Mouse (Mus musculus) hindbrain, embryonic 10.5 days (tissue): ENCODE data around the gene Epn2. TPM values are rescaled to one million over a fixed set of nuclear protein-coding genes. Genes with fewer than 3 reads are reported as not detected.

Experiments used
- DNase-seq: peaks from one replicate; pipeline ENCODE4 v3.0.0-alpha.2; 2017; ENCODE audit warnings: low spot score
- H3K27ac ChIP-seq: fragments of 300-500 bp; sonication (generic); 2 replicates; pipeline ENCODE4 v1.5.1; 2016; ENCODE audit warnings: mild to moderate bottlenecking, moderate library complexity
- H3K27me3 ChIP-seq: fragments of 300-500 bp; sonication (generic); 2 replicates; pipeline ENCODE4 v1.6.1; 2016; ENCODE audit warnings: mild to moderate bottlenecking; ENCODE audit not compliant: poor library complexity, insufficient read depth, severe bottlenecking
- H3K36me3 ChIP-seq: fragments of 300-500 bp; sonication (generic); 2 replicates; pipeline ENCODE4 v1.6.1; 2016; ENCODE audit warnings: mild to moderate bottlenecking, moderate library complexity
- H3K4me1 ChIP-seq: fragments of 300-500 bp; sonication (generic); replicated peaks from 2 replicates; pipeline ENCODE4 v1.6.1; 2016; ENCODE audit warnings: mild to moderate bottlenecking
- H3K4me3 ChIP-seq: fragments of 300-500 bp; sonication (generic); 2 replicates; pipeline ENCODE4 v1.5.1; 2016; ENCODE audit warnings: mild to moderate bottlenecking, moderate library complexity
- H3K9me3 ChIP-seq: fragments of 300-500 bp; sonication (generic); 2 replicates; pipeline ENCODE4 v1.6.1; 2016; ENCODE audit warnings: mild to moderate bottlenecking, moderate library complexity
- WGBS: fragments of 180-500 bp; shearing (Covaris S2); methylation state at CpG from one replicate; pipeline ENCODE4 v1.1.7; 2016; 5-methylcytosine and 5-hydroxymethylcytosine counted together
- polyA plus RNA-seq: library from polyadenylated mRNA; unstranded; fragments of >200 nt; fragmentation: Nextera tagmentation; extraction: Ambion mirVana; gene quantifications from 2 replicates; pipeline ENCODE4 v1.2.1, GENCODE M21; 2016

Epn2 gene
- polyA plus RNA-seq, 1 experiment from 2014 or later, result 25.7 TPM

DNA sequence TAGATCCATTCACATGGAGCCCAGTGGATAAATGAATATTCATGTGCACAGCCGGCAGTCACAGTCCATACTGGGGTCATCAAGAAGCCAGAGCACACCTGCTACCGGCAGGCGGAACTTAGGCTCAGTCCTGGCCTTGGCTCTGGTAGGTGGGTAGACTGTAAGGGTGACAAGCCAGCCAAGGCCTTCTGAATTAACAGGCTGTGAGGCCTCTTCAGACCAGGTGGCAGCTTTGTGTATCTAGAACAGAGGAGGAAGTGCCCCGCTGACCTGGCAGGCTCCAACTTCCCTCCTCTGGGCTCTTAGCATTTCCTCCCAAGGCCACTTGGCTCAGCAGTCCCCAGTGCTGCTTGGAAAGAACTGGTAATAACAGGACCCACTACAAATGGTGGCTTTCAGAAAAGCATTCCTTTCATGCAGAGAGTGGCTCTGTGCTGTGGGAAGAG is 50.2 kb downstream of the Epn2 start:
- H3K4me1 ChIP-seq, result peaks cover 23% of the 10 kb centered on the region
- no peaks in the 10 kb centered on the region for H3K27me3 ChIP-seq
- no peak for DNase-seq
- no peaks in the 10 kb centered on the region for H3K9me3 ChIP-seq
- 0 out of 2 replicates have a peak overlapping the region, but pooled peaks have one; percentile 23 for H3K27ac ChIP-seq
- H3K36me3 ChIP-seq, result peaks cover 61% of the 10 kb centered on the region
- 51% methylated on average over 4 of the region's 4 CpGs for WGBS
- no peak overlapping the region; the same call in 1 of the 2 replicates for H3K4me3 ChIP-seq

DNA sequence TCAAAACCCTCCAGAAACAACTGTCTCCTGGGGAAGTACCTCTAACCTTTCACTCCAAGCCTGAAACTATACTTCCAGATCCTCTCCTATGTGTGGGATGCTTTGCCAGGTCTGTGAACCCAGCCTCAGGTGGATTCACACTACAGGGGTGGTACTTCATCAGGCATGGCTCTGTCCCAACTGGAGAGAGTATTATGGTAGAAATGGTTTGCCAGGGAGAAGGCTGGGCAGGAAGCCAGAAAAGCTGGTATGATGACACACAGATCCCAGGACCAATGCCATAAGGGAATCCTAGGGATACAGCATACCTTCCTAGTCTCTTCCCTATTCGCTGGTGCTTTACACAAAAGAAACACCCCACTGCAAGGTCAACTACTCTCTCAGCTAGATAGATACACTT is 52.6 kb downstream of the Epn2 start:
- Histone ChIP-seq H3K9me3 (no peaks in the 10 kb centered on the region), H3K4me1 (peaks cover 11% of the 10 kb centered on the region), H3K4me3 (no peak overlapping the region), H3K27me3 (no peaks in the 10 kb centered on the region), H3K36me3 (peaks cover 72% of the 10 kb centered on the region), H3K27ac (no peak overlapping the region)
- DNase-seq, result no peak
- 91% methylated on average over 1 of the region's 1 CpGs for WGBS

DNA sequence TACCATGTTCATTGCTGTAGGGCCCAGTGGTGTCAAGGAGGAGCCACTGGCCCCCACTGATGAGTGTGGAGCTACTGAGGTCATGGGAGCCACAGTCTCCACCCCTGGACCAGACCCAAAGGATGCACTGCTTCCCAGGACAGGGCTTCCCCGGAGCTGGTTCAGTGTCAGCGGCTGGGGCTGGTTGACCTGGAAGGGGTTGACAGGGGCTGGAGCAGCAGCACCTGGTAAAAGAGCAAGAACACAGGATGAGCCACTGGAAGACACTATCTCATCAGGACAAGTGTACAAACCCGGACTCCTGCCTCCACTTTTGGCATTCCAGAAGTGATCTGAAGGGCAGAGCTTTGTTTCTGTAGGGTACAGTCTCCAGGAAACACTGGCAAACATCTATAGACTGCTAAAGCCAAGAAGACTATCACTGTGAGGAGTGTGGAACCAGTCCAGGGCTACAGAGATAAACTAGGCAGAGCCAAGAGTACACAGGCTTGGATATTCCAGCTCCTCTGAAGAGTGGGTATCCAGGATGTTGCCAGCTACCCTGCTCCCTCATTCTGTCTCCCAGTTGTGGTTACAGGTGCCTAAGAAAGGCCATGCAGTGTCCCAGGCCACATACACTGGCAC is 59.9 kb downstream of the Epn2 start:
- no peaks in the 10 kb centered on the region for H3K4me1 ChIP-seq
- 96% methylated on average over 3 of the region's 3 CpGs for WGBS

DNA sequence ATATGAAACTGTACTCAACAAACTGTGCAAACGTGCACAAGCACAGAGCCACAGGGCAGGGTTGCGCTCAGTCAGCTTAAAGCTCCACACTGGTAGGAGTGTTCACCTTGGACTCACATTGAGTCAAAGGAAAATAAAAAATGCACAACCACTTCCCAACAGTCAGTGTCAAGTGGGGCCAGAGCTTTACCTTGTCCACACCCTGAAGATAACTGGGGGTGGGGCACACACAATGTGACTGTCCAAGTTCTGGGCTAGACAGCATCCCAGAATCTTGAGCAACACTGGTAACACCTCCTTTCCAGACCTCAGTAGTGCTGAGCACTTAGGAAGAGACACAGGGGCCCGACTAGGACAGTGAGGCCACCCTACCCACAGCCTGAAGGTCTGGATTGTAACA is 60.6 kb downstream of the Epn2 start:
- H3K36me3 ChIP-seq, result peaks cover 86% of the 10 kb centered on the region
- H3K4me3 ChIP-seq, result no peak overlapping the region
- 92% methylated on average over 3 of the region's 3 CpGs for WGBS
- H3K4me1 ChIP-seq, result no peaks in the 10 kb centered on the region
- DNase-seq, result no peak
- no peak overlapping the region for H3K27ac ChIP-seq
- no peaks in the 10 kb centered on the region for H3K27me3 ChIP-seq
- no peaks in the 10 kb centered on the region for H3K9me3 ChIP-seq

More for the DNA sequence above, 59.9 kb downstream of the Epn2 start:
- no peak overlapping the region for H3K4me3 ChIP-seq
- no peak for DNase-seq
- peaks cover 82% of the 10 kb centered on the region for H3K36me3 ChIP-seq
- no peaks in the 10 kb centered on the region for H3K9me3 ChIP-seq
- no peaks in the 10 kb centered on the region for H3K27me3 ChIP-seq
- no peak overlapping the region for H3K27ac ChIP-seq

DNA sequence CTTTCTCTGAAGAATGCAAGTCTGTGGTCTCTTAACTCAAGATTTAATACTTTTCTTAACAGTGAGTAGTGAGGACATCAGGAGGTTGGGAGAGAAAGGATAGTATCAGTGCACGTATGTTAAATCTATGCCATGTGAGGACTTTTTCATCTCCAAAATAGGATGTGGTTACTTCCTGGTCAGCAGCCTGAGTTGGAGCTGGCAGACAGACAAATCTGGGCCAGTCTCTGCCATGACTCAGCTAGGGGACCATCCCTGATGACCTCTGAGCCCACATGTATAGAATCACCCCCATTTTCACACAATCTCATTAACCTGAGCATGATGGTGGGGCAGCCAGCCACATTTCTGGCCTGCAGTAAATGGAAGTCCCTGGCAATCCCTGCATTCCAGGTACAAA is 61.5 kb downstream of the Epn2 start:
- Histone ChIP-seq H3K36me3 (peaks cover 86% of the 10 kb centered on the region), H3K27me3 (no peaks in the 10 kb centered on the region)
- DNase-seq, result no peak

DNA sequence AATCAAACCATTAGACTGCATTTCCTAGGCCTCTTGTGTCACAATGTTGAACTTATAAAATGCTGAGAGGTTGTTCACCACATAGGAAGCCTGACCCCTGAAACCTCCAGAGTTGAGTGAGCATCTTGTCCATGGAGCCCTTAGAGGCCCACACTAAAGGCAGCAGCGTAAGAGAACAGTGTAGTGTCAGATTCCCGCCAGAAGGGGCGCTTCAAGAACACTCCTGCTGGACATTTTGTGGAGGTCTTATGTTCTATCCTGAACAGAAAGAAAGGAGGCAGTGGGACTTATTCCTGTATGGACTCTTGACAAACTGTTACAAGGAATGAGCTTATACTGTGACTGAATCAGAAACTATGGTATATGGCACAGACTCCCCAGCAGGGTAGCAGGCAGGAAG is 64.5 kb downstream of the Epn2 start:
- Histone ChIP-seq H3K27me3 (no peaks in the 10 kb centered on the region), H3K9me3 (no peaks in the 10 kb centered on the region), H3K36me3 (peaks cover 85% of the 10 kb centered on the region), H3K4me1 (no peaks in the 10 kb centered on the region), H3K27ac (no peak overlapping the region), H3K4me3 (no peak overlapping the region)
- 35% methylated on average over 3 of the region's 3 CpGs for WGBS
- peak; percentile 51 for DNase-seq

More for the DNA sequence above, 61.5 kb downstream of the Epn2 start:
- Histone ChIP-seq H3K27ac (no peak overlapping the region), H3K9me3 (no peaks in the 10 kb centered on the region), H3K4me3 (no peak overlapping the region), H3K4me1 (no peaks in the 10 kb centered on the region)
- 91% methylated on average over 1 of the region's 1 CpGs for WGBS

DNA sequence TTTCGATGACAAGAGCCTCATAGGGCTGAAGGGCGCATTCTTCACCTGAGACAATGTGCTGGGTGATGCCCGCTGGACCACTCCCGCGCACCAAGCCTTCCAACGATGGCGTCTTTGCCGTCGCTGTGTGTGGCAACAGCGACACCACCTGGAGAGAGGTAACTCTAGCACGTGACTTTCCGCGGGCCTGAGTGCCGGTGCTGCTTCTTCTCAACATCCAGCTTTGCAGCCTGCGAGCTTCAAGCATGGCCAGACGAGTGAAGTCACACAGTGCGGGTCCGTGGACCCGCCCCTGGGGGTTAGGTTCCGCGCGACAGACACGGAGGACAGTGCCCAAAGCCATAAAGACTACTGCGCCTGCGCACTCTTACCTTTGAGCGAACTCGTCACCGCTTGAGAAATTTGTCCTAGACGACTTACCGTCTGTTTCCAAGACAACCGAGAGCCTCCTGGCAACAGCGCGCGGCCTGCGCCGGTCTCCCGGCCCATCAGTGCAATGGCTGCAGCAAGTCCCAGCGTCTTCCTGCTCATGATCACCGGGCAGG is 74.7 kb downstream of the Epn2 start, which contains the start of gene B9d1:
TSS of gene B9d1 (plus strand) at position 432 of the 545 bp plus-strand sequence.
- under 1% methylated on average over 39 of the region's 39 CpGs for WGBS
- Histone ChIP-seq H3K27me3 (no peaks in the 10 kb centered on the region), H3K4me3 (peak within 1 kb of the TSS; percentile 80), H3K9me3 (no peaks in the 10 kb centered on the region), H3K4me1 (peaks cover 23% of the 10 kb centered on the region), H3K27ac (peak within 1 kb of the TSS; percentile 93), H3K36me3 (peaks cover 12% of the 10 kb centered on the region)
- DNase-seq, result peak; percentile 95

DNA sequence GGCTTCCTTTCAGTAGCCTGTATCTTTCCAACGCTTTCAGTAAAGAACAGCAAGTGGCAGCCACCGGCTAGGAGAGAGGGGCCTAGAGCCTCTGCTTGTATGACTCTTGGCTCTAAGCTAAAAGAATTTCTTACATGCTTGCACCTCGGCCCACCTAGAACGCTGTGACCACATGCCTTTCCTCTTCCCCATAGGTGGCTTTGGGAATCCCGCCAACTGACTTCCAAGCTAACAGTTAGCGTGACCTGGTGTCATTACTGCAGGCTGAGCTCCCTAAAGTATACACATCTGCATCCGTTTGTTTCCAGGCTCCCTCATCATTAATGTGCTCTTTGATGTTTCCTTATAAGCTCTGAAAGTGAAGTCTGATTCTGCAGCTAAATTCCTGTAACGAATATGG is 75.6 kb downstream of the Epn2 start:
- 0 out of 2 replicates have a peak overlapping the region, but pooled peaks have one; percentile 93 for H3K27ac ChIP-seq
- WGBS, result 82% methylated on average over 8 of the region's 8 CpGs
- no peak for DNase-seq

DNA sequence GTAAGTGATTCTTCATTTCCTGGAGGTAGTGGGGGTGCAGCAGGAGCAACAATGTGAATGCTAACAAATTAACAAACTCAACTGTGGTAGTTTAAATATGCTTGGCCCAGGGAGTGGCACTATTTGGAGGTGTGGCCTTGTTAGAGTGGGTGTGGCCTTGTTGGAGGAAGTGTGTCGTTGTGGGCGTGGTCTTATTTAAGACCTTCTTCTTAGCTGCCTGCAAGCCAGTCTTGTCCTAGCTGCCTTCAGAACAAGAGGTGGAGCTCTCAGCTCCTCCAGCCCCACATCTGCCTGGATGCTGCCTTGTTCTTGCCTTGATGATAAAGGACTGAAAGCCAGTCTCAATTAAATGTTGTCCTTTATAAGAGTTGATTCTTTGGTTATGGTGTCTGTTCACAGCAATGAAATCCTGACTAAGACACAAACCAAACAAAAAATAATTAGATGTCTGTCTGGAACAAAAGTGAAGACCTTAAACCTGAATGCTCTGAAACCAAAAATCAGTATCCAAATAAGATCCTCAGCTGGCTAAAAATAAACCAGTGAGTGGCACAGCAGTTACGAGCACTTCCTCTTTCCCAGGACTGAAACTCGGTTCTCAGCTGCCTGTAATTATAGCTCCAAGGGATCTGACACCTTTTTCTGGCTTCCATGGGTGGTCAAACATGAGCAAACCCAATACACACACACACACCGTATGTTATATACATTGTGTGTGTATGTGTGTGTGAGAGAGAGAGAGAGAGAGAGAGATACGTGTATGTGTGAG is 80.6 kb downstream of the Epn2 start:
- no peaks in the 10 kb centered on the region for H3K9me3 ChIP-seq
- WGBS, result 77% methylated on average over 6 of the region's 6 CpGs
- H3K36me3 ChIP-seq, result no peaks in the 10 kb centered on the region
- no peak for DNase-seq
- H3K4me3 ChIP-seq, result no peak overlapping the region
- H3K27me3 ChIP-seq, result no peaks in the 10 kb centered on the region
- peaks cover 11% of the 10 kb centered on the region for H3K4me1 ChIP-seq
- H3K27ac ChIP-seq, result no peak overlapping the region

More for the DNA sequence above, 75.6 kb downstream of the Epn2 start:
- Histone ChIP-seq H3K27me3 (no peaks in the 10 kb centered on the region), H3K36me3 (peaks cover 4% of the 10 kb centered on the region), H3K4me1 (peaks cover 23% of the 10 kb centered on the region), H3K9me3 (no peaks in the 10 kb centered on the region), H3K4me3 (no peak overlapping the region)

DNA sequence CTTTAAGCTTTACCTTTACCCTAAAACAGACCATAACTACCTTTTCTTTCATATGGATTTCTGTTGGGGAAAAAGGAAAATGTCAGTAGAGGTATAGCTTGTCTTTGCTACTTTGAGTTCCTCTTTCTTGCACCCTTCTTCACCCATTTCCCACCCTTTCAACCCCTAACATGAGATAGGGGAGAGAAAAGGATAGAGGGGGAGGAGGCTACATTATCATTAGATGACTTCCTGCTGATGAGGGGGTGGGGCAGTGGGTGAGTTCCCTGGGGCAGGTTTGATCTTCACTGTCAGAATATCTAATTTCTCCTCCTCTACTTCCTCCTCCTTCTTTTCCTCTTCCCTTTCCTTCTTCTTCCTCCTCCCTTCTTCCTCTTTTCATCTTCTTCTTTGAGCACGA is 82.0 kb downstream of the Epn2 start:
- Histone ChIP-seq H3K4me3 (no peak overlapping the region), H3K27me3 (no peaks in the 10 kb centered on the region), H3K36me3 (peaks cover 6% of the 10 kb centered on the region), H3K9me3 (no peaks in the 10 kb centered on the region), H3K27ac (no peak overlapping the region), H3K4me1 (peaks cover 23% of the 10 kb centered on the region)
- DNase-seq, result no peak
- WGBS, result 85% methylated on average over 1 of the region's 1 CpGs

DNA sequence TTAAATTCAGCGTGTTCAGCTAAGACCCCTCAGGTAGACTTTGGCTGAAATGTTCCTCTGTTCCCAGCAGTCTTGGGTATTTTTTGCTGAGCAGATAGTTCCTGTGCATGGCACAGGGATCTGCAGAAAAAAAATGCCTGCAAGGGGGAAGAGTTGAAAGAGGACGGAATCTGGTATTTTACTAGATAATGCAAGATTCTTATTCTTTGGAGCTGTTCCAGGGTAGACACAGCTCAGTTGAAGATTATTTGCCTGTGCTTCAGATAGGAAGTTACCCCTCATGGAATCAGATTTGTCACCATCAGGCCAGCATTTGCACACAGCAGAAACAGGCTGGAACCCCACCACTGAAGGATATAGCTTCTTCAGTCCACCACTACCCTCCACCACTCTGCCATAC is 84.0 kb downstream of the Epn2 start:
- H3K36me3 ChIP-seq, result peaks cover 26% of the 10 kb centered on the region
- H3K27ac ChIP-seq, result no peak overlapping the region
- no peaks in the 10 kb centered on the region for H3K27me3 ChIP-seq
- no peak overlapping the region for H3K4me3 ChIP-seq
- peaks cover 24% of the 10 kb centered on the region for H3K4me1 ChIP-seq
- DNase-seq, result no peak
- 92% methylated on average over 2 of the region's 2 CpGs for WGBS
- no peaks in the 10 kb centered on the region for H3K9me3 ChIP-seq

DNA sequence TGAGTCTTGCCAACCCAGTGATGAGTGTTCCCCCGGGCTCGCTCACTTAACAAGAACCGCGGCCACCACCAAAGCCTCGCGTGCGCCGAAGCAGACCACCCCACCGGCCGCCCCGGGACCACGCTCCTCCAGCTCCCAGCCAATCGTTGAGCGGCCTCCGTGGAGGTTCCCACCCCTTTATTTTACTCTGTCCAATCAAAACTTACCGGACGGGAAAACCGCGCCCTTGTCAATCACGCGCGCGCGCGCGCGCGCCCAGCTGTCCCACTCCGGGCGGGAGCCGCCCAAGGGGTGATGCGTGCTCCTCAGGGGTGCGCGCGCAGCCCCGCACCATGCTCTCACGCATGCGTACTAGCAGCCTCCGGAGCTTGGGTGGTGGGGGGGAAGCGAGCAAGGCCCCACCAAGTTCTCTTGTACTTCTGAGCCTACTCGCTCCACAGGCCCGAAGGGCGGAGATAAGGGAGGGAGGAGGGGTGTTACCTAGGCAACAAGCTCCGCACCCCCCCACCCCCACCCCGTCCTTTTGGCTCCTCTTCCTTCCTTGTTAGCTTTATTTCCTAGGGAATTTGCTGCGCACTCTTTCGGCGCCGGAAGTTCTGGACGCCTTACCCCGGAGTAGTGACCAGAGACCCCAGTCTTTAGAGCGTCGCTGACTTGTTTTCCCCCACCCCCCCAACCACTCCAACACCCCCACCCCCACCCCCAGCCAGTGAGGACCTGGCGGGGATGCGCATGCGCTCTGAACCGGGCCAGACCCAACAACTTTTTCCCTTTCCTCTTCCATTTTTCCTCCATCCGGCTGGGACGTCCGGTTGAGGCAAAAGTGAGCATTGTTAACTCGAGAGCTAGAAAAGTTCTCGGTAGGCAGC is 85.1 kb downstream of the Epn2 start, which contains the start of gene Mapk7:
TSS of gene Mapk7 (minus strand) at position 278 of the 869 bp plus-strand sequence.
- Histone ChIP-seq H3K27ac (peak within 1 kb of the TSS; percentile 95), H3K4me3 (peak within 1 kb of the TSS; percentile 89), H3K4me1 (peaks cover 33% of the 10 kb centered on the region), H3K36me3 (peaks cover 38% of the 10 kb centered on the region), H3K27me3 (no peaks in the 10 kb centered on the region), H3K9me3 (no peaks in the 10 kb centered on the region)
- peak; percentile 100 for DNase-seq
- WGBS, result under 1% methylated on average over 62 of the region's 62 CpGs
